Mouse (Mus musculus) olfactory bulb, adult 2 months (tissue): Measurements from ENCODE around the gene Lonrf2. TPM values are rescaled to one million over a fixed set of nuclear protein-coding genes. Genes with fewer than 3 reads are reported as not detected.

Experiments used
- H3K27ac ChIP-seq: fragments of 200-500 bp; 2 replicates; pipeline ENCODE4 v1.5.1; 2012; ENCODE audit warnings: low read depth, low read length; ENCODE audit not compliant: insufficient read depth
- H3K4me1 ChIP-seq: fragments of 200-500 bp; 2 replicates; pipeline ENCODE4 v1.6.1; 2012; ENCODE audit warnings: low read length; ENCODE audit not compliant: control insufficient read depth, insufficient read depth
- H3K4me3 ChIP-seq: fragments of 200-500 bp; 2 replicates; pipeline ENCODE4 v1.5.1; 2012; ENCODE audit warnings: mild to moderate bottlenecking, low read depth, low read length, moderate library complexity; ENCODE audit not compliant: insufficient read depth
- CTCF ChIP-seq: fragments of 200-500 bp; IDR thresholded peaks from 2 replicates; pipeline ENCODE4 v1.5.1; 2012; ENCODE audit warnings: low read depth, mild to moderate bottlenecking, low read length, moderate library complexity; ENCODE audit not compliant: insufficient read depth
- POLR2A ChIP-seq: fragments of 200-500 bp; IDR thresholded peaks from 2 replicates; pipeline ENCODE4 v1.6.1; 2012; ENCODE audit warnings: mild to moderate bottlenecking, low read depth, low read length, moderate library complexity; ENCODE audit not compliant: insufficient read depth
- WGBS: fragments of 180-500 bp; shearing (Covaris S2); methylation state at CpG from one replicate; pipeline ENCODE4 v1.1.7; 2018; 5-methylcytosine and 5-hydroxymethylcytosine counted together
- polyA plus RNA-seq: library from polyadenylated mRNA; stranded (reverse); fragments of >200 nt; gene quantifications from 2 replicates; pipeline ENCODE4 v1.2.4, GENCODE M21; 2012; ENCODE audit warnings: low replicate concordance; ENCODE audit not compliant: missing spikeins, insufficient read depth, insufficient read length

The Lonrf2 gene
- polyA plus RNA-seq, 1 experiment = 59.8 TPM

DNA sequence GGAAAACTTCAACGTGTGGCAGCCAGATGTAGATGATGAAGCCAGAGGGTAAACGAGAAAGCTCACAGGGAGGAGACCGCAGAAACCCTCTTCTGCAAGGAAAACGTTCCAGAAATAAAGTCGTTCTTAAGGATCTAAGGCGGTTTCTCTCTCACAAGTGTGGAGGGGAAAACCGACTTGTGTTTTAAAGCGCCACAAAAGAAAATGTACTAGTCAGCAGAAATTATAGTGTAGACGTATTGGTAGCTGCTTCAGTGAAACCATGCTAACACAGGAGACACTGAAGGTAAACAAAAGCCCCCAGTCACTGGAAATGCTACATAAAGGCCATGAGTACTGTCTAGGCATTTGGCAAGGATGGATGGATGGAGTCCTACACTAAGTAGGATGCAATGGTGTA lies 19.2 kb downstream of the Lonrf2 start:
- Histone ChIP-seq H3K4me1 (peaks cover 5% of the 10 kb centered on the region), H3K4me3 (no peak overlapping the region), H3K27ac (no peak overlapping the region)
- TF ChIP-seq CTCF (no peak), POLR2A (no peak)
- WGBS = 36% methylated on average over 9 of the region's 9 CpGs

DNA sequence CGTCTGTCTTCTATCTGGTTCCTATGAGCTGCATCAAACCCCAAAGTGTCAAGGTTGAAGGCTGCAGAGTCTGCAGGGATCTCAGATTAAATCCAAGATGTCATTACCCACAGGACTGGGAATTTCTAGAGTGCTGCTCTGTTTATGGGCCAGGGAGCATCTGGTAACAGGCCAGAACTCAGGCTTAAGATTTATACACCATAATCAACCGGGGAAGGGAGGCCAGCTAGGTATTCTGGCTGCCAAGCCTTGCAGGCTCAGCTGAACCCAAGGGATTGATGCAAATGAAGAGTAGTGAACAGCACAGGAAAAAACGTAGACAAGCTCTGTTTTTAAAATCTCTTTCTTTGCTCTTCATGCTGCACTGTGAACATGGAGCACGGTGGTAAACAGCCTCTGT lies 20.2 kb downstream of the Lonrf2 start:
- Histone ChIP-seq H3K27ac (no peak overlapping the region), H3K4me1 (peaks cover 5% of the 10 kb centered on the region), H3K4me3 (no peak overlapping the region)
- WGBS = 35% methylated on average over 4 of the region's 4 CpGs
- TF ChIP-seq CTCF = no peak

DNA sequence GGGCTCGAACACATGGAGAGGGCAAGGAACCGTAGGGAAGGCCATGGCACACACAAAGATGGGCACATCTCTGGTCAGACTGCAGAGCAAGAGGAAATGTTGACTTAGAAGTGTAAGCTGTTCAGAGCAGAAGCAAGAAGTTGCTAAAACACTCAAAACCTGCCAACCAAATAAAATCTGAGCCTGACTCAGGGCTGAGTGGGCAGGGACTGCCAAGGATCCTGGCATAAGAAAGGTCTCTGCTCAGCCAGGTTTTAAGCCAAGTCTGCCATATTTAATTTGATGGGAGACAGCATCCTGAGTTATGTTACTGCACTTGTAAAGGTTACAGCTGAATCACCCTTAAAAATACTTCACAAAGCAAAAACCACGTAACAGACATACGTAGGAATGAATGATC lies 29.4 kb downstream of the Lonrf2 start:
- TF ChIP-seq POLR2A (no peak), CTCF (no peak)
- Histone ChIP-seq H3K4me1 (no peaks in the 10 kb centered on the region), H3K4me3 (no peak overlapping the region), H3K27ac (no peak overlapping the region)
- 87% methylated on average over 4 of the region's 4 CpGs for WGBS

GRCm38 (mm10) chr1:38800402-38800801 lies 36.1 kb downstream of the Lonrf2 start:
- WGBS = 74% methylated on average over 7 of the region's 7 CpGs

DNA sequence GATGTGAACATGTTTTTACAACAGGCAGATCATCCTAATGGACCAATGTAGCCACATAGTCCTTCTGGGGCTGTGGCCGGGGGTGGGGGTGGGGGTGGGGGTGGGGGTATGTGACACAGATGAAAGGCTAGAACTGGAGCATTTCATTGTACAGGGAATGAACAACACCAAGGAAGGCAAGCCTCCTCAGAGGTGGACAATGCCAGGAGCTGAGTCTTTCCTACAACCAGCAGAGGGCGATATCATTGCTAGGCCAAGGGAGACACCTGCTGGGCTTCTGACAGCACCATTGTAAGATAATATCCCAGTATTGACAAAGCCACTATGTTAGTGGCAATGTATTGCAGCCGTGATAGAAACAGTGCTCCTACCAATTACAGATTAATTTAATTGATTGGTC lies 37.2 kb downstream of the Lonrf2 start:
- WGBS = 26% methylated on average over 3 of the region's 3 CpGs
- Histone ChIP-seq H3K27ac (no peak overlapping the region), H3K4me3 (no peak overlapping the region), H3K4me1 (peaks cover 2% of the 10 kb centered on the region; the same call in 1 of the 2 replicates)
- TF ChIP-seq POLR2A (no peak), CTCF (no peak)

More at GRCm38 (mm10) chr1:38800402-38800801, 36.1 kb downstream of the Lonrf2 start:
- TF ChIP-seq POLR2A = no peak
- no peak for TF ChIP-seq CTCF
- Histone ChIP-seq H3K4me1 (no peaks in the 10 kb centered on the region), H3K4me3 (no peak overlapping the region), H3K27ac (no peak overlapping the region)

DNA sequence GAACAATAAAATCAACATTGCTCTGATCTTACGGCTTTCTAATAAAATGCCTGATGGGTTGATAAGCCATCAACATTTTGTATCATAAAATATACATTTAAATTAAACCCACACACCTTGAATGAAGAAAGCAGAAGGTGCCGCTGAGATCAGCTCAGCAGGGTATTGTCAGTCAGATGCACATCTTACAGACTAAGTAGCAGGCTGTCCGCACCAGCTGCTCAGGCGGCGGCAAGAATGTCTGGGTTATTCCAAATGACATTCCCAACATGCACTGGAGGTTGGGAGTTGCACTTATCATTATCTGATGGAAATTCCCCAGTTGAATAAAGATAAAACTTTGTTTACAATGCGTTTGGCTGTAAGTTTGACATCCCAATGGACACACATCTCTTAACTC lies 39.6 kb downstream of the Lonrf2 start:
- TF ChIP-seq CTCF (no peak), POLR2A (no peak)
- H3K4me1 ChIP-seq = peaks cover 2% of the 10 kb centered on the region; the same call in 1 of the 2 replicates
- WGBS = 81% methylated on average over 6 of the region's 6 CpGs
- H3K27ac ChIP-seq = no peak overlapping the region
- no peak overlapping the region for H3K4me3 ChIP-seq

DNA sequence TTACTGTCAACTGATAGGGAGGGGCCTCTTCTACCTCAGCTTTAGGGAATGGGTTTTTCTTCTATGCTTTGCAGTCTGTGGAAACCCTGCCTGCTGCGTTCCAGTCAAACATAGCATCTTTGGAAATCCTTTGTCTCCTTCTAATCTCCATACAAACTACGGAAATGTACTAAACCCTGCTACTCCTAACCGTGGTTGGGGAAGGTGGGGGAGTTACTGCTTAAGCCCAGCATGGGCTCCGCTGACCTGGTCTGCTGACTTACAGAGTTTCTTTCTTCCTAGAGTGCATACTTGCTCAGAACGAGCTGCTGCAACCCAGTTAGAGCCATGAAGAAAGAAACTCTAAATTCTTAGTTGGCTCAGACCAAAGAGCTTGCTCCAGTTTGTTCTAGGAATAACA lies 41.0 kb downstream of the Lonrf2 start:
- H3K4me3 ChIP-seq = no peak overlapping the region
- TF ChIP-seq CTCF (no peak), POLR2A (no peak)
- WGBS = 49% methylated on average over 5 of the region's 5 CpGs
- H3K27ac ChIP-seq = no peak overlapping the region
- H3K4me1 ChIP-seq = peaks cover 2% of the 10 kb centered on the region; the same call in 1 of the 2 replicates

DNA sequence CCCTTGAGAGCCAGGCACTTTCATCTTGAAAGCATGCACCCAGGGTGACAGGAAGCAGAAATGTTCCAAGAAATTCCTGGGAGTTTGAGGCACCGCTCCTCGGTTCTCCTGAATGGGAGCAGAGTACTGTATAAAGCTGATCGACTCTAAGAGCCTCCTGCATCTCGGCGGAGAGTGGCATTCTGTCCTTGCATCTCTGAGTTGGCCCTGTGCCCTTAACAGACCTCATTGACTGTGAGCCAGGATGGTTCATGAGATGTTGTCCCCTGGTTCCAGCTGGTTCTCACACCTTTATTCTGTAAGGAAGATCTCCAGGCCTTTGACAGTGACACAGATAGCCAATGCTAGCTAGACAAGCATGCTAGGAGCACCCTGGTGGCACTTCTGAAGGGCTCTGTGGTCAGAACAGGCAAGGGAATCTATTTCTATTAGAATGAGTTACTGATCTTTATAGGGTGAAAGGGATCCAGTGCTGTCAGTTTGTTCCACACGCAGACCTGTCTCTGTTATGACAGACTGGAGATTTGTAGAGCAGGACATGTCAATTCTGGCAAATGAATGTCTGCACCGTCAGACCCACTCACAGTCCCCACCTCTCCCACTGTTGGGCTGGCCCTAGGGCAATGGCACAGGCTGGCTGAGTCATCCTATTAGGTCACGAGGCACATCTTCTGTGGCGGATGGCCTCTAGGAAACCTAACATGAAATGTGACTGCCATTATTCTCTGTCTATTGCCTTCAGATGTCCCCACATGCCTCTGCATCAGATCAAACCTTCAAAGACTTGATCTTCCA lies 45.3 kb downstream of the Lonrf2 start:
- WGBS = 64% methylated on average over 9 of the region's 9 CpGs
- H3K4me1 ChIP-seq = peaks cover 5% of the 10 kb centered on the region; the same call in 1 of the 2 replicates
- TF ChIP-seq CTCF (no peak), POLR2A (no peak)
- no peak overlapping the region for H3K4me3 ChIP-seq
- H3K27ac ChIP-seq = no peak overlapping the region

DNA sequence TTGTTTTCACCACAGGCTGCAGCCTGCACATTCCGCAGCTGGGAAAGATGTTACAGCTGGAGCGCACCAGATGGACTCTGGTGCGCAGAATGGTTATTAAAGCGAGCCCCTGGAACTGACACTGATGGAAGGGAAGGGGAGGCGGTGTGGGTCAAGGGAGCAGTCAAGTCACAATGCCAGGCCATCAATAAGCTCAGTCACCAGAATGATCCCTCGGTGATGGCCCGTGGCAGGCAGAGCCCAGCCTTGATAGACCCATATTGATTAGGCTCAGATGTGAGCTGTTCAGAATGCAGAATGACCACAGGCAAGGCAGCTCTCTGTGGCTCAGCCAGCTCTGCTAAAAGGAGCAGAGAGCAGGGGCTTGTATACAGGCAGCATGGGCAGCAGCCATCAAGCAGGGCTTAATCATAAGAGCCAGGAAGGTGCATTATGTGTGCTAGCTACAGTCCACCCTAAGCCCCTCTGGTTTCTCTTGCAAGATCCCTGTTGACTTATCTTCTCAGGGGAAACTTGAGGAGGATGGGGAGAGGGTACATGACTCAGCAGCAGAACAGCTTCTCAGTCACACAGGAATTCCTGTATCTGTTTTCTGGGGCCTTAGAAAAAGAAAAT lies 46.4 kb downstream of the Lonrf2 start:
- Histone ChIP-seq H3K4me1 (peaks cover 6% of the 10 kb centered on the region; the same call in 1 of the 2 replicates), H3K4me3 (no peak overlapping the region), H3K27ac (no peak overlapping the region)
- no peak for TF ChIP-seq POLR2A
- TF ChIP-seq CTCF = no peak
- WGBS = 74% methylated on average over 7 of the region's 7 CpGs
